Mouse (Mus musculus): Measurements from ENCODE around the gene Casp6. TPM values are rescaled to one million over a fixed set of nuclear protein-coding genes. Genes with fewer than 3 reads are reported as not detected.

Casp6 gene
- total RNA-seq (2021), result 34.7 TPM in 2 replicates
- long read RNA-seq, experiment 1, transcript Casp6-201 (7 exons, 1,456 nt), result major isoform, 50 of 63 reads
- long read RNA-seq, experiment 1, transcript Casp6-203 (3 exons, 664 nt), result minor isoform, 7 of 63 reads
- long read RNA-seq, experiment 1, partial matches to known transcripts, result 2 of 63 reads
- long read RNA-seq, experiment 1, other reads (novel, unspliced or antisense), result 4 of 63 reads
- long read RNA-seq, experiment 2, transcript Casp6-201 (7 exons, 1,456 nt), result major isoform, 33 of 38 reads
- long read RNA-seq, experiment 2, partial matches to known transcripts, result 2 of 38 reads
- long read RNA-seq, experiment 2, other reads (novel, unspliced or antisense), result 2 of 38 reads

DNA sequence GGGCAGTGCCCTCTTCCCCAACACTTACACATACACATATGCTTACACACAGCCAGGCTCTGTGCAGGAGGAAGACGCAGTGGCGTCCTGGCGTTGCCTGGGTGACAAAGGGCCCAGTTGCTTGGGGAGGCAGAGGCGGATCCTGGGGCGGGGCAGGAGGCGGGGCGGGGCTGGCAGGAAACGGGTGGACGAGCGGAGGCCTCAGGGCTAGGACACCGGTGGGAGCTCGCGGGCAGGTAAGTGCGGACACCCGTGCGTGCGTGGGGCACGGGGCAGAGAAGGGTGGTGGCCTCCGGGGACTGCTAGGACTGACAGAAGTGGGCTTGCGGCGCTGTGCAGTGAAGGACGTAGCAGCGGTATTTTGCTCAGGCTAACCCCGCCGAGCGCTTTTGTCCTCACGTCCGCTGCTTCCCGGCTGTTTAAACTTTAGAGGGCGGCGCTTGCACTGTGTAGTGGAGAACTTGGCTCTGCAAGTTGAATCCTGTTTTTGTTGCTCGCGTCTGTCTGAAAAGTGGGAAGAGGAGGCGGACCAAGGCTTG, at the start of gene Casp6:
Gene Casp6, plus strand, starts transcription at position 155 of the 539 bp plus-strand sequence.
- peak; percentile 94 for DNase-seq

GRCm38 (mm10) chr3:129862592-129862991, 38.6 kb upstream of the Casp6 start:
- no peak for DNase-seq

- peak; percentile 83 for DNase-seq
Measured at GRCm38 (mm10) chr3:129863698-129864097, 37.5 kb upstream of the Casp6 start.

DNA sequence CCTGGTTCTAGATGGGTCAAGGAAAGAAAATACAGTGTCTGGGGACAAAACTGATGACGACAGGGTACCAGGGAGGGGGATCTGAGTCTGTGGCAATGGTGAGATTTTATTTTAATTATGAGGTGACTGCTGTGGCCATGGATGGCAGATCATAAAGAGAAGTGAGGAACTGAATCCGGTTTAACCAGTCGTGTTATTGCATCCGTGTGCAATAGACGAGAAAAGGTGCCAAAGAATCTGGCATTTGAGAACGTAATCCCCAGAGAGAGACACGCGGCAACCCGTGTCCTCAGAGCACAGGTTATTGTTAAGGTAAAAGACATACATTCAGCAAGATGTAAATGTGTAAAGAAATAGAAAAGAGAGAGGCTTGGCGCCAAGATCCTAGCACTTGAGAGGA, 23.9 kb upstream of the Casp6 start:
- no peak for DNase-seq

- peak; percentile 97 for DNase-seq
Measured at GRCm38 (mm10) chr3:129878405-129879021, 22.7 kb upstream of the Casp6 start, which contains the start of gene Pla2g12a. Pla2g12a (plus strand) TSS chr3:129878606.

GRCm38 (mm10) chr3:129879131-129879757, 22.0 kb upstream of the Casp6 start:
- DNase-seq, result peak; percentile 77

- DNase-seq, result no peak
Measured at GRCm38 (mm10) chr3:129879913-129880312, 21.3 kb upstream of the Casp6 start.

DNA sequence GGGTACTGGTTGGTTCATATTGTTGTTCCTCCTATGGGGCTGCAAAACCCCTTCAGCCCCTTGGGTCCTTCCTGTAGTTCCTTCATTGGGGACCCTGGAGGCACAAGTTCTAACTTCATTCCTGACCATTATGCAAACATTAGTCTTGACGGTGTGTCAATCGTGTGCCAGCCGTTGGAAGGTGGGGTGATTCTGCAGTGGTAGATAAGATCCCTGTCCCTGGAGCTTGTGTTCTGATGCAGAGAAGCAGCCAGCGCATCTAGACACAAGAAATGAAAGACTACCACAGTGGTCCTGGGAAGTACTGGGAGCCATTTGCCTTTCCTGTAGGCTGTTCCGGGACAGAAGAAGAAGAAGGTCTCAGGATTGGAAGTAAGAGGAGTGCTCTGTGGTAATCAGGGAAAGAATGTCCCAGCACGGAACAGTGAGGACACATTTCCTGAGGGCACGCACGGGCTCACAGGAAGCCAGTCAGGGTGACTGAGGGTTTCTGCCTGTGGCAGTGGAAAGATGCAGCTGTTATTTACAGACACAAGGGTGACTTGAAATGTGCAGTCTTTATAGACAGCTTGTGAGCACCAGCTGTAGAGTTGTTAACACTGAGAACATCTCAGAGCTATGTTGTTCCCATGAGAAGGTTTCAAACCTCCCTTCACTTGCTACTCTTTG, 20.2 kb upstream of the Casp6 start:
- DNase-seq, result no peak

DNA sequence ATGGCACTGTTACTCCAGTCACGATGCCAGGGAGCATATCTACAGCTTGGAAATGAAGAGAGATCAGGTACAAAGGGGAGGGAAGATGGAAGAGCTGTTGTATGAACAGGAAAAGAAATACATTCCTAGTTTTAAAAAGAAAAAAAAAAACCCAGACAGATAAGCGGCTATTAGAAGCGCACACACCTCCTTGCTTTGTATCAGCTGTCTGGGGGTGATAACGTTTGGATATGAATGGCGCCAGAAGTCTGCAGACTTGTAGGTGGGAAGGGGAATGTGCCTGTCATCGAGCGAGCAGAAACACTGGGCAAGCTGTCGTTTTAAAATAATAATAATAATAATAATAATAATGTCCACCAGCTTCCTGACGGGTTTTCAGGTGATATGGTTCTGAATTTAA, 15.6 kb upstream of the Casp6 start:
- no peak for DNase-seq

GRCm38 (mm10) chr3:129886430-129886829, 14.8 kb upstream of the Casp6 start:
- no peak for DNase-seq

DNA sequence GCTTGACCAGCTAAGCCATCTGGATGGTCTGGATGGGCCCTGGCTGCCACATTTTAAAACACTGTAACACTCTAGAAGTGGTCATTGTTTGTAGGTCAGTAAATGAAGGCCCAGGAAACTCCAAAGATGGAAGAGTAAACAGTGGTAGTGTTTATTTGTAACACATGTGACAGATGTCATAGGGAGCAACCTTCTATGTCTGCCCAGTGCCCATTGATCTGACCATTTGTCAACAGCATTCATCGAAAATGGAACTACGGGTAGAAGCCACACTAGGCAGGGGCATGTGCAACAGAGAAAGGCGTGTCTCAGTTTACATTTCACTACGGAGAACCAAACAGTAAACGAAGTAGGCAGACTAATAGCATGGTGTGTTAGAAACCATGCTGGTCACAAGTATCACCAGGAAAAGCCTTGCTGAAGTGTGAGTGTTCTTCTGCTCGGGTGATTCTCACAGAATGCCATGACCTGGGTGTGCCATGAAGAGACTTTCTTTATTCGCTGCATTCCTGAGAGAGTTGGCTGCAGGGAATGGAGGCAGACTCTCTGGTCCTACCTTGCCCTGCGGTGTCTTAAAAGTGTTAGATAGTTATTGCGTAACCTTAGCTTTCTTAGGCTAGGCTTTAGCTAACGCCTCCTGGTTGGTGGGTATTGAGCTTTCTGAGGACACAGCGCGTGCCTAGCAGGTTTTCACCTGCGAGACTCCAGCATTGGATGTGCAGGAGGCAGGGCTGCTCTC, 13.3 kb upstream of the Casp6 start:
- DNase-seq, result no peak

- DNase-seq, result no peak
Measured at GRCm38 (mm10) chr3:129892003-129892402, 9.2 kb upstream of the Casp6 start.

DNA sequence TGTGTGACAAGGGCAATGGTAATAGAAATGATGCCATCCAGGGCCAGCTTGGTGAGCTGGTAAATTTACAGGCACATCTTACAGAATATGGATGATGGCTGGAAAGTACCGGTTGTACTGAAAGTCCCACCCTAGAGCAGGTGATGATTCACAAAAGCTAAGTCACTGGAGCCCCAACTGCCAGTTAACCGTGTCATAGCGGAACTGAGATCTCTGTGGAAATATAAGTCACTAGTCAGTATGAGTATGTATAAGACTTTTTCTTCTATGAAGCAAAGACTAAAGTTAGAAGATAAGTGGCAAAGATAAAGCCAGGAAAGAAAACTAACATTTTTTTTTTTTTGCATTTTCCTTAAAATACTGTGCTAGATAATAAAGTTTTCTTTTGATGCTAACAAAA, 8.1 kb upstream of the Casp6 start:
- DNase-seq, result no peak

DNA sequence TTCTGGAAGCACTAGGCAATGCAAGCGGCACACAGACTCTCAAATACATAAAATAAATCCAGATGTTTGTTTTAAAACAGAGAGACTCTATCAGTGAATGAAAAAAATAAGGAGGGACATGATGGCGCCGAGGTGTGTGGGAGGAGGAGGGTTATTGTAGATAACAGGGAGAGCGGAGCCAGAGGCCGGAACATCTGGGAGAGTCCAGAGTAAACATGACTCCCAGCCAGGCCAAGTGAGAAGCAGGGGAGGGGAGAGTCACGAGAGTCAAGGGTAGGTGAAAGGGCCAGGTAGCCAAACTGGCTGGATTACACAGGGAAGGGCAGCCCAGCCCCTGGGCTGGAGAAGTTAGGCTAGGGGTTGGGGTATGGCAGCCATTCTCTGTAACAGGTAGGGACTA, 4.6 kb upstream of the Casp6 start:
- no peak for DNase-seq

DNA sequence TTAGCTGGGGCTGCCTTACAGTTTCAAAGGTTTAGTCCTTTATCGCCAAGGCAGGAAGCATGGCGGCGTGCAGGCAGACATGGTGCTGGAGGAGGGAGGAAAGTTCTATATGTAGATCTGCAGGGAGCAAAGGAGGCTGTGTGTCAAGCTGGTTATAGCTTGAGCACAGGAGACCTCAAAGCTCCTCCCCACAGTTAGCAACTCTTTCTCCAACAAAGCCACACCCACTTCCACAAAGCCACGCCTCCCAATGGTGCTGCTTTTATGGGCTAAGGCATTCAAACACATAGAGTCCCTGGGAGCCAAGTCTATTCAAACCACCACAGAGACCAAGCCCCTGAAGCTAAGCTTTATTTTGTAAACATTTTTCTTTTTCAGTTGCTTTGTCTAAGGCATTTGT, 2.3 kb upstream of the Casp6 start:
- no peak for DNase-seq

DNA sequence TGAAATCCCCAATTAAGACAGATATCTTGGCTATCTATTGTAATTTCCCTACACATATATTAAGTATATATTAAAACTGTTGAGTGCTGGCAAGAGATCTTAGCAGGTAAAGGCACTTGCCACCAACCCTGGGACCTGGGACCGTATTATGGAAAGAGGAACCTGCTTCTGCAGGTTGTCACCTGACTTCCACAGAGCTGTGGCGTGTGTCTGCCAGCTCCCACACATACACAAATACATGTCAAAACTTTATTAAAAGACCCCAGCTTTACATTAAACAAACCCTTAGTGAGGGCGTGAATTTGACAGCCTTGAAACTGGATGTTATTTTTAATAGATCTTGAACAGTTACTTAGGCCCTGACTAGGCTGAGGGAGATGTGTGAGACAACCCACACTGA, 2.1 kb downstream of the Casp6 start:
- no peak for DNase-seq

DNA sequence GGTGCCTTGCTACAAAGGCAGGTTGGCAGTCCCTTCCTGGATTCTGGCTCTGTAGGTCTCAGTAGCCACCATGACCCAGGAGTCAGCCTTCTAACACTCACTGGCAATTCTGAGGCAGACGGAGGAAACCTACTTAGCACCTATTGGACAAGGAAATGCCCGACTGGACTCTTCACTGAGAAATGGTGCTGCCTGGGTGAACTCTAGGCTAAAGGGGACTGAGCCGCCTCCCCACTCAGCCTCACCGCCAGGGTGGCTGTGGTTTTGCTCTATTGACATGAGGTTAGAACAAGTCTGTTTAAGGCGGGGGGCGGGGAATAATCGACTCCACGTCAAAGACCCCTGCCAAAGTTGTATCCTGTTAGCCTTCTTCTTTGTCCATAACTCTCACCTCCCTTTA, 2.6 kb downstream of the Casp6 start:
- DNase-seq, result no peak

DNA sequence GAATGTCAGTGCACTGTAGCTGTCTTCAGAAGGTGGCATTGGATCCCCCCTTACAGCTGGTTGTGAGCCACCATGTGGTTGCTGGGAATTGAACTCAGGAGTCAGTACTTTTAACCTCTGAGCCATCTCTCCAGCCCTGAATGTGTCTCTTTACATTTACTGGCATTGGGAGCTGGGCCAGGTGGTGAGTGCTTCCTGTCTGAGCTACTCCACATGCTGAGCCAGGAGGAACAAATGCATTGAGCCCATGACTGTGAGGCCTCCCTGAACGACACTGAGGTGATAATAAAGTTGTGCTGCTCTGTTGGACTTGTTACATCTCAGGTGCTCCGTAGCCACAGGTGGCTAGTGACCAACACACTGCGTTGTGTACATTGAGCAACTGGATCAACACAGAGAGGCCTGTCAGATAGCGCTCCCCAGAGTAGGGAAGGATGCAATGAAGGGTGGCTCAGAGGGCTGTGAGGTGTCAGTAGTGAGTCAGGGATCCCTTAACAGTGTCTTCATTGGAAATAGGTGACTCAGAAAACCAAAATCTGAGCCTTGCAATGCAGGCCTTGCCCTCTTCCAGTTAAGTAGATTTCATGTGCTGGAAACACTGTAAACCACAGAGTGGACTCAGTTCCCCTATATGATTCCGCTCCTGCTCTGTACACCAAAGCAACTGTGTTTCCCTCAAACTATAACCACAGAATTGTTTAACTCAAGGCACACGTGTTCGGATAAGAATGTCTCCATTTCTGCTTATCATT, 3.3 kb downstream of the Casp6 start:
- peak; percentile 23 for DNase-seq

DNA sequence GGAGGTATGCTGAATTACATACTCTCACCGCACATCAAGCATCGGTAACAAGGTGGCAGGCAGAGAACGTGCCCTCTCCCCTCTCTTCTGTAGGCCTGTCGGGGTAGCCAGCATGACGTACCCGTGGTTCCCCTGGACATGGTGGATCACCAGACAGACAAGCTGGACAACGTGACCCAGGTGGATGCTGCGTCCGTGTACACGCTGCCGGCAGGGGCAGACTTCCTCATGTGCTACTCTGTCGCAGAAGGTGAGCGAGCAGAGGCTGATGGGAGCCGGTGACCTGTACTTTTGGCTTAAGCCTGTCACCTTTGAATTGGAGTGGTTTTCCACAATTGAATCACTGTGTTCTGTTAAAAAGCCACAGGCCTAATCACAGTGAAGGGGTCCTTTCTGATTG, 10.8 kb downstream of the Casp6 start:
- no peak for DNase-seq

- no peak for DNase-seq
Measured at GRCm38 (mm10) chr3:129913241-129913640, 12.0 kb downstream of the Casp6 start.

DNA sequence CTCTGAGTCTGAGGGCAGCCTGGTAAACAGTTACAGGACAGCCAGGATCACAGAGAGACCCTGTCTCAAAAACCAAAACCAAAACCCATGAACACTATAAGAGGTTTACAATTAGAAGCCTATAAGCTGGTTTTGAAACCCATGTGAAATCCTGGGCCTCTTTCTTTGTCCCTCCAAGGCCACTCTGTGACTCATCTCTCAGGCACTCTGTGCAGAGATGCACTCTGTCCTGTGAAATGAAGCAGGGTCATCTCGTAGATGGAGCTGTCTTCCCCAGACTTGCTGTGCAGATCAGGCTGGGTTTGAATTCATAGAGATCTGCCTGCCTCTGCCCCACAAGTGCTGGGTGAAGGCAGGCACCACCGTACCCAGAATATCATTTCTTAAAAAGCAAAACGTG, 16.2 kb downstream of the Casp6 start:
- DNase-seq, result peak; percentile 35

All from adrenal gland, postnatal 14 days (tissue).